Mouse (Mus musculus): ENCODE measurements around the gene Tma7. TPM values are rescaled to one million over a fixed set of nuclear protein-coding genes. Genes with fewer than 3 reads are reported as not detected.

Gene Tma7
- polyA plus RNA-seq, 1 experiment from 2014 or later = 633 TPM

GRCm38 (mm10) chr9:109111101-109111500 lies 28.7 kb upstream of the Tma7 start:
- no peak for ATAC-seq (ENCODE audit: insufficient number of reproducible peaks, insufficient read depth, low FRiP score, low read depth)
- Histone ChIP-seq H3K9ac (replicated peaks; ENCODE audit: low read depth, low read length) (no peak overlapping the region), H3K9me3 (ENCODE audit: control insufficient read depth, low read depth, low read length) (no peaks in the 10 kb centered on the region), H3K4me3 (ENCODE audit: low read depth, low read length) (no peak overlapping the region), H3K27me3 (ENCODE audit: control insufficient read depth, insufficient read depth, low read length) (no peaks in the 10 kb centered on the region), H3K27ac (ENCODE audit: low read length) (no peak overlapping the region), H3K36me3 (ENCODE audit: control insufficient read depth, insufficient read depth, low read length) (peaks cover 82% of the 10 kb centered on the region), H3K4me1 (ENCODE audit: control insufficient read depth, insufficient read depth, low read length) (no peaks in the 10 kb centered on the region), H3K4me2 (replicated peaks; ENCODE audit: low read depth, low read length) (no peak overlapping the region)
- WGBS = 87% methylated on average over 4 of the region's 4 CpGs

- no peak for ATAC-seq (ENCODE audit: insufficient number of reproducible peaks, insufficient read depth, low FRiP score, low read depth)
- Histone ChIP-seq H3K4me1 (ENCODE audit: control insufficient read depth, insufficient read depth, low read length) (no peaks in the 10 kb centered on the region), H3K4me2 (replicated peaks; ENCODE audit: low read depth, low read length) (no peak overlapping the region), H3K27ac (ENCODE audit: low read length) (no peak overlapping the region), H3K9ac (replicated peaks; ENCODE audit: low read depth, low read length) (no peak overlapping the region), H3K36me3 (ENCODE audit: control insufficient read depth, insufficient read depth, low read length) (peaks cover 82% of the 10 kb centered on the region), H3K27me3 (ENCODE audit: control insufficient read depth, insufficient read depth, low read length) (no peaks in the 10 kb centered on the region), H3K9me3 (ENCODE audit: control insufficient read depth, low read depth, low read length) (no peaks in the 10 kb centered on the region), H3K4me3 (ENCODE audit: low read depth, low read length) (no peak overlapping the region)
- 90% methylated on average over 11 of the region's 11 CpGs for WGBS
Observed at GRCm38 (mm10) chr9:109110240-109110639, 27.9 kb upstream of the Tma7 start.

- Histone ChIP-seq H3K9me3 (ENCODE audit: control insufficient read depth, low read depth, low read length) (no peaks in the 10 kb centered on the region), H3K27ac (ENCODE audit: low read length) (no peak overlapping the region), H3K4me3 (ENCODE audit: low read depth, low read length) (no peak overlapping the region), H3K4me1 (ENCODE audit: control insufficient read depth, insufficient read depth, low read length) (0 out of 2 replicates have a peak, but pooled peaks cover 4% of the 10 kb centered on the region), H3K9ac (replicated peaks; ENCODE audit: low read depth, low read length) (no peak overlapping the region), H3K4me2 (replicated peaks; ENCODE audit: low read depth, low read length) (no peak overlapping the region), H3K27me3 (ENCODE audit: control insufficient read depth, insufficient read depth, low read length) (no peaks in the 10 kb centered on the region), H3K36me3 (ENCODE audit: control insufficient read depth, insufficient read depth, low read length) (peaks cover 77% of the 10 kb centered on the region)
- WGBS = 57% methylated on average over 6 of the region's 6 CpGs
- ATAC-seq (ENCODE audit: insufficient number of reproducible peaks, insufficient read depth, low FRiP score, low read depth) = no peak
Observed at GRCm38 (mm10) chr9:109107341-109107740, 25.0 kb upstream of the Tma7 start.

GRCm38 (mm10) chr9:109105648-109106047 lies 23.3 kb upstream of the Tma7 start:
- H3K27me3 ChIP-seq (ENCODE audit: control insufficient read depth, insufficient read depth, low read length) = no peaks in the 10 kb centered on the region
- H3K4me2 ChIP-seq (replicated peaks; ENCODE audit: low read depth, low read length) = no peak overlapping the region
- ATAC-seq (ENCODE audit: insufficient number of reproducible peaks, insufficient read depth, low FRiP score, low read depth) = no peak
- H3K4me1 ChIP-seq (ENCODE audit: control insufficient read depth, insufficient read depth, low read length) = 0 out of 2 replicates have a peak, but pooled peaks cover 4% of the 10 kb centered on the region
- no peak overlapping the region for H3K4me3 ChIP-seq (ENCODE audit: low read depth, low read length)
- H3K27ac ChIP-seq (ENCODE audit: low read length) = no peak overlapping the region
- H3K9ac ChIP-seq (replicated peaks; ENCODE audit: low read depth, low read length) = no peak overlapping the region
- 94% methylated on average over 12 of the region's 12 CpGs for WGBS
- no peaks in the 10 kb centered on the region for H3K9me3 ChIP-seq (ENCODE audit: control insufficient read depth, low read depth, low read length)
- H3K36me3 ChIP-seq (ENCODE audit: control insufficient read depth, insufficient read depth, low read length) = peaks cover 69% of the 10 kb centered on the region

- Histone ChIP-seq H3K4me3 (ENCODE audit: low read depth, low read length) (no peak overlapping the region), H3K4me1 (ENCODE audit: control insufficient read depth, insufficient read depth, low read length) (peaks cover 6% of the 10 kb centered on the region; the same call in 1 of the 2 replicates), H3K9me3 (ENCODE audit: control insufficient read depth, low read depth, low read length) (no peaks in the 10 kb centered on the region), H3K36me3 (ENCODE audit: control insufficient read depth, insufficient read depth, low read length) (peaks cover 67% of the 10 kb centered on the region), H3K27me3 (ENCODE audit: control insufficient read depth, insufficient read depth, low read length) (no peaks in the 10 kb centered on the region), H3K4me2 (replicated peaks; ENCODE audit: low read depth, low read length) (no peak overlapping the region), H3K9ac (replicated peaks; ENCODE audit: low read depth, low read length) (no peak overlapping the region), H3K27ac (ENCODE audit: low read length) (no peak overlapping the region)
- ATAC-seq (ENCODE audit: insufficient number of reproducible peaks, insufficient read depth, low FRiP score, low read depth) = no peak
- 80% methylated on average over 12 of the region's 12 CpGs for WGBS
Observed at GRCm38 (mm10) chr9:109105011-109105410, 22.6 kb upstream of the Tma7 start.

GRCm38 (mm10) chr9:109104083-109104482 lies 21.7 kb upstream of the Tma7 start:
- Histone ChIP-seq H3K9me3 (ENCODE audit: control insufficient read depth, low read depth, low read length) (no peaks in the 10 kb centered on the region), H3K4me3 (ENCODE audit: low read depth, low read length) (no peak overlapping the region), H3K4me2 (replicated peaks; ENCODE audit: low read depth, low read length) (no peak overlapping the region), H3K36me3 (ENCODE audit: control insufficient read depth, insufficient read depth, low read length) (peaks cover 68% of the 10 kb centered on the region), H3K4me1 (ENCODE audit: control insufficient read depth, insufficient read depth, low read length) (peaks cover 15% of the 10 kb centered on the region; the same call in 1 of the 2 replicates), H3K27me3 (ENCODE audit: control insufficient read depth, insufficient read depth, low read length) (no peaks in the 10 kb centered on the region), H3K9ac (replicated peaks; ENCODE audit: low read depth, low read length) (no peak overlapping the region), H3K27ac (ENCODE audit: low read length) (no peak overlapping the region)
- WGBS = 91% methylated on average over 9 of the region's 9 CpGs
- no peak for ATAC-seq (ENCODE audit: insufficient number of reproducible peaks, insufficient read depth, low FRiP score, low read depth)

- 73% methylated on average over 7 of the region's 7 CpGs for WGBS
- Histone ChIP-seq H3K36me3 (ENCODE audit: control insufficient read depth, insufficient read depth, low read length) (peaks cover 60% of the 10 kb centered on the region), H3K9me3 (ENCODE audit: control insufficient read depth, low read depth, low read length) (no peaks in the 10 kb centered on the region), H3K27ac (ENCODE audit: low read length) (no peak overlapping the region), H3K4me3 (ENCODE audit: low read depth, low read length) (no peak overlapping the region), H3K4me1 (ENCODE audit: control insufficient read depth, insufficient read depth, low read length) (peaks cover 24% of the 10 kb centered on the region), H3K27me3 (ENCODE audit: control insufficient read depth, insufficient read depth, low read length) (no peaks in the 10 kb centered on the region), H3K4me2 (replicated peaks; ENCODE audit: low read depth, low read length) (no peak overlapping the region), H3K9ac (replicated peaks; ENCODE audit: low read depth, low read length) (no peak overlapping the region)
- ATAC-seq (ENCODE audit: insufficient number of reproducible peaks, insufficient read depth, low FRiP score, low read depth) = no peak
Observed at GRCm38 (mm10) chr9:109103250-109103649, 20.9 kb upstream of the Tma7 start.

- Histone ChIP-seq H3K9me3 (ENCODE audit: control insufficient read depth, low read depth, low read length) (no peaks in the 10 kb centered on the region), H3K27me3 (ENCODE audit: control insufficient read depth, insufficient read depth, low read length) (no peaks in the 10 kb centered on the region), H3K27ac (ENCODE audit: low read length) (no peak overlapping the region), H3K9ac (replicated peaks; ENCODE audit: low read depth, low read length) (no peak overlapping the region), H3K4me3 (ENCODE audit: low read depth, low read length) (no peak overlapping the region), H3K4me1 (ENCODE audit: control insufficient read depth, insufficient read depth, low read length) (peaks cover 30% of the 10 kb centered on the region), H3K36me3 (ENCODE audit: control insufficient read depth, insufficient read depth, low read length) (peaks cover 52% of the 10 kb centered on the region), H3K4me2 (replicated peaks; ENCODE audit: low read depth, low read length) (no peak overlapping the region)
- 95% methylated on average over 3 of the region's 3 CpGs for WGBS
- ATAC-seq (ENCODE audit: insufficient number of reproducible peaks, insufficient read depth, low FRiP score, low read depth) = no peak
Observed at GRCm38 (mm10) chr9:109102541-109102940, 20.2 kb upstream of the Tma7 start.

- no peak overlapping the region for H3K27ac ChIP-seq (ENCODE audit: low read length)
- no peak overlapping the region for H3K9ac ChIP-seq (replicated peaks; ENCODE audit: low read depth, low read length)
- H3K4me3 ChIP-seq (ENCODE audit: low read depth, low read length) = no peak overlapping the region
- peaks cover 36% of the 10 kb centered on the region for H3K4me1 ChIP-seq (ENCODE audit: control insufficient read depth, insufficient read depth, low read length)
- 85% methylated on average over 5 of the region's 5 CpGs for WGBS
- no peak overlapping the region for H3K4me2 ChIP-seq (replicated peaks; ENCODE audit: low read depth, low read length)
- no peak for ATAC-seq (ENCODE audit: insufficient number of reproducible peaks, insufficient read depth, low FRiP score, low read depth)
- H3K27me3 ChIP-seq (ENCODE audit: control insufficient read depth, insufficient read depth, low read length) = no peaks in the 10 kb centered on the region
- no peaks in the 10 kb centered on the region for H3K9me3 ChIP-seq (ENCODE audit: control insufficient read depth, low read depth, low read length)
- H3K36me3 ChIP-seq (ENCODE audit: control insufficient read depth, insufficient read depth, low read length) = peaks cover 52% of the 10 kb centered on the region
Observed at GRCm38 (mm10) chr9:109101933-109102445, 19.6 kb upstream of the Tma7 start.
